Mouse (Mus musculus): ENCODE measurements around the gene Zfp526. TPM values are rescaled to one million over a fixed set of nuclear protein-coding genes. Genes with fewer than 3 reads are reported as not detected.

Zfp526 gene
- polyA plus RNA-seq, 1 experiment, result 29.4 TPM

DNA sequence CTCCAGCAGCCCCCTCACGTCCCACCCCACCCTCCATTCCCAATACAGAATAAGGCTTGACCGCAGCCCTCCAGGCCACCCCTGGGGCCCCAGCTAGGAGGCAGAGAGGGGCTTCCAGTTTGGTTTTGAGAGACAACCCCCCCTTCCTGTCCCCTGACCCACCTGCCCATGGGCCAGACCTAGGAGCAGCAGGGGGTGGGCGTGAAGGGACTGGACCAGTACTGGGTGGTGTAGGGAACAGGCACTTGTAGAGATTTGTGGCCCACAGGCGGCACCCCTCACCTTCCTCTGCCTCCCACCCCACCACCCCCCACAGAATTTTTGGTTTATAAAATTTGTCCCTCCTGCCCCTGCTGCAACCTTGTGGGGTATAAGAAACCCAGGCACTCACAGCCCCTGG lies 22.1 kb downstream of the Zfp526 start:
- Histone ChIP-seq H3K27me3 (ENCODE audit: control insufficient read depth, insufficient read depth, low read length) (no peaks in the 10 kb centered on the region), H3K27ac (ENCODE audit: control insufficient read depth, insufficient read depth, low read depth, low read length) (no peak overlapping the region), H3K4me1 (ENCODE audit: control insufficient read depth, insufficient read depth, low read length) (peaks cover 29% of the 10 kb centered on the region), H3K36me3 (ENCODE audit: control insufficient read depth, insufficient read depth, low read length) (no peaks in the 10 kb centered on the region), H3K4me3 (ENCODE audit: control insufficient read depth, low read depth, low read length) (no peak overlapping the region)
- TF ChIP-seq CTCF (IDR thresholded peaks at IDR 0.05; ENCODE audit: control insufficient read depth, insufficient read depth, insufficient replicate concordance, low read depth, low read length), result no peak
- no peak for TF ChIP-seq POLR2A (IDR thresholded peaks at IDR 0.05; ENCODE audit: control insufficient read depth, low read depth, low read length)

GRCm38 (mm10) chr7:25244562-25245369 lies 23.5 kb downstream of the Zfp526 start:
- H3K27ac ChIP-seq (ENCODE audit: control insufficient read depth, insufficient read depth, low read depth, low read length), result no peak overlapping the region
- H3K4me1 ChIP-seq (ENCODE audit: control insufficient read depth, insufficient read depth, low read length), result peaks cover 26% of the 10 kb centered on the region
- no peaks in the 10 kb centered on the region for H3K27me3 ChIP-seq (ENCODE audit: control insufficient read depth, insufficient read depth, low read length)
- TF ChIP-seq CTCF (IDR thresholded peaks at IDR 0.05; ENCODE audit: control insufficient read depth, insufficient read depth, insufficient replicate concordance, low read depth, low read length), result no peak
- no peak for TF ChIP-seq POLR2A (IDR thresholded peaks at IDR 0.05; ENCODE audit: control insufficient read depth, low read depth, low read length)
- H3K36me3 ChIP-seq (ENCODE audit: control insufficient read depth, insufficient read depth, low read length), result no peaks in the 10 kb centered on the region
- H3K4me3 ChIP-seq (ENCODE audit: control insufficient read depth, low read depth, low read length), result no peak overlapping the region; the same call in 1 of the 2 replicates

- no peak overlapping the region for H3K27ac ChIP-seq (ENCODE audit: control insufficient read depth, insufficient read depth, low read depth, low read length)
- H3K4me3 ChIP-seq (ENCODE audit: control insufficient read depth, low read depth, low read length), result peak overlapping the region; percentile 52
- H3K27me3 ChIP-seq (ENCODE audit: control insufficient read depth, insufficient read depth, low read length), result no peaks in the 10 kb centered on the region
- peaks cover 26% of the 10 kb centered on the region for H3K4me1 ChIP-seq (ENCODE audit: control insufficient read depth, insufficient read depth, low read length)
- H3K36me3 ChIP-seq (ENCODE audit: control insufficient read depth, insufficient read depth, low read length), result no peaks in the 10 kb centered on the region
- no peak for TF ChIP-seq CTCF (IDR thresholded peaks at IDR 0.05; ENCODE audit: control insufficient read depth, insufficient read depth, insufficient replicate concordance, low read depth, low read length)
- no peak for TF ChIP-seq POLR2A (IDR thresholded peaks at IDR 0.05; ENCODE audit: control insufficient read depth, low read depth, low read length)
Measured at GRCm38 (mm10) chr7:25246079-25246758, 25.0 kb downstream of the Zfp526 start.

- Histone ChIP-seq H3K4me3 (ENCODE audit: control insufficient read depth, low read depth, low read length) (peak overlapping the region; percentile 52), H3K36me3 (ENCODE audit: control insufficient read depth, insufficient read depth, low read length) (no peaks in the 10 kb centered on the region), H3K27me3 (ENCODE audit: control insufficient read depth, insufficient read depth, low read length) (no peaks in the 10 kb centered on the region), H3K27ac (ENCODE audit: control insufficient read depth, insufficient read depth, low read depth, low read length) (no peak overlapping the region), H3K4me1 (ENCODE audit: control insufficient read depth, insufficient read depth, low read length) (peaks cover 29% of the 10 kb centered on the region)
- TF ChIP-seq CTCF (IDR thresholded peaks at IDR 0.05; ENCODE audit: control insufficient read depth, insufficient read depth, insufficient replicate concordance, low read depth, low read length) (no peak), POLR2A (IDR thresholded peaks at IDR 0.05; ENCODE audit: control insufficient read depth, low read depth, low read length) (no peak)
Measured at GRCm38 (mm10) chr7:25246759-25247137, 25.5 kb downstream of the Zfp526 start.

GRCm38 (mm10) chr7:25247498-25247897 lies 26.3 kb downstream of the Zfp526 start:
- TF ChIP-seq POLR2A (IDR thresholded peaks at IDR 0.05; ENCODE audit: control insufficient read depth, low read depth, low read length) (no peak), CTCF (IDR thresholded peaks at IDR 0.05; ENCODE audit: control insufficient read depth, insufficient read depth, insufficient replicate concordance, low read depth, low read length) (no peak)
- Histone ChIP-seq H3K4me1 (ENCODE audit: control insufficient read depth, insufficient read depth, low read length) (peaks cover 29% of the 10 kb centered on the region), H3K27me3 (ENCODE audit: control insufficient read depth, insufficient read depth, low read length) (no peaks in the 10 kb centered on the region), H3K27ac (ENCODE audit: control insufficient read depth, insufficient read depth, low read depth, low read length) (0 out of 2 replicates have a peak overlapping the region, but pooled peaks have one; percentile 16), H3K4me3 (ENCODE audit: control insufficient read depth, low read depth, low read length) (peak overlapping the region; percentile 93), H3K36me3 (ENCODE audit: control insufficient read depth, insufficient read depth, low read length) (no peaks in the 10 kb centered on the region)

DNA sequence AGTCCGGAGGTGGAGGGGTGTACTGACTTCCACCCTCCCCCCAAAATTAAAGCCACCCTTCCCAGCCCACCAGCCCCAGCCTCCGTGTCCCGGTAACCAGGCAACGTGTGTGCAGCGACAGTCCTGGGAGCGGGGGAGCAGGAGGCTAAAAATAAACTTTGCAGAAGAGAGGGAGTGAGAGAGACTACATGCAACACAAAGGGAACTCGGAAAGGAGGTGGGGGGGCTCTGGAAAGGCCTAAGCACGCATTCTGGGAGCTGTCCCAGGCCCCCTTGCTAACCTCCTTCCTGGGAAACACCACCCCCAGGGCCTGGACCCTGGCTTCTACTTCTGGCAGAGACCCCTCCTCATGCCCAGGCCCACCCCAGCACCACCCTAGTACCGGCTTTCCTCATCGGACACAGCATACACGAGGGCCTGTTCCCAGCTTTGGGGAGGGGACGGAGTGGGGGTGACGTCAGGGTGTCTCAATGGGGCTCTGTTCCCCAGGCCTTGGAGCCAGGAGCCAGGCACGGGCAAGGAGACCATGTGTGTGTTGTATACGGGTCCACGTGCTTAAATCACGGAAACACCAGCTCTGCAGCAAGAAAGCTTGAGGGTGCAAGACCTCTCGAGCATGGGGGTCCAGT lies 26.9 kb downstream of the Zfp526 start:
- no peaks in the 10 kb centered on the region for H3K27me3 ChIP-seq (ENCODE audit: control insufficient read depth, insufficient read depth, low read length)
- no peaks in the 10 kb centered on the region for H3K36me3 ChIP-seq (ENCODE audit: control insufficient read depth, insufficient read depth, low read length)
- TF ChIP-seq POLR2A (IDR thresholded peaks at IDR 0.05; ENCODE audit: control insufficient read depth, low read depth, low read length) (no peak), CTCF (IDR thresholded peaks at IDR 0.05; ENCODE audit: control insufficient read depth, insufficient read depth, insufficient replicate concordance, low read depth, low read length) (no peak)
- H3K27ac ChIP-seq (ENCODE audit: control insufficient read depth, insufficient read depth, low read depth, low read length), result peak overlapping the region; percentile 54
- peak overlapping the region; percentile 93 for H3K4me3 ChIP-seq (ENCODE audit: control insufficient read depth, low read depth, low read length)
- H3K4me1 ChIP-seq (ENCODE audit: control insufficient read depth, insufficient read depth, low read length), result peaks cover 29% of the 10 kb centered on the region

DNA sequence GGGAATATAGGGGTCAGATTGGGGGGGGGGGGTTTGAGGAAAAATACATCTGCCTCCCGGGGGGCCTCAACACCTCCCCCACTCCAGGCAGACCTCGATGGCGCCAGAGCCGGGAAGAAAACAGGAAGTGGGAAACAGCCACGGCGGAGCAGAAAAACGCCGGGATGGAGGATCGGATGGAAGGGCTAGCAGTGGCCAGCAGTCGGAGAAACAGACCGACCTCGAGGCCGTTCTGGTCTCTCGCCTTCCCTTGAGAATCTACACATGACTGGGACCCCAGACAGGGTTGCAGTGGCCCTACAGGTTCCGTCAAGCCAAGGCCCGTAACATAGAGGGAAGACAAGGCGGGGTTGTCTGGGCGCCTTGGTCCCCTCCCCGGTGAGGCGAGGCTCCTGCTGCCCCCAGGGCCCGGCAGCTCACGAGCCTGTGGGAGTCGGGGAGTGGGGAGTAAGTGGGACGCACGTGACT lies 27.7 kb downstream of the Zfp526 start:
- Histone ChIP-seq H3K4me3 (ENCODE audit: control insufficient read depth, low read depth, low read length) (peak overlapping the region; percentile 93), H3K27ac (ENCODE audit: control insufficient read depth, insufficient read depth, low read depth, low read length) (peak overlapping the region; percentile 81), H3K36me3 (ENCODE audit: control insufficient read depth, insufficient read depth, low read length) (no peaks in the 10 kb centered on the region), H3K27me3 (ENCODE audit: control insufficient read depth, insufficient read depth, low read length) (no peaks in the 10 kb centered on the region), H3K4me1 (ENCODE audit: control insufficient read depth, insufficient read depth, low read length) (peaks cover 29% of the 10 kb centered on the region)
- TF ChIP-seq POLR2A (IDR thresholded peaks at IDR 0.05; ENCODE audit: control insufficient read depth, low read depth, low read length), result no peak
- TF ChIP-seq CTCF (IDR thresholded peaks at IDR 0.05; ENCODE audit: control insufficient read depth, insufficient read depth, insufficient replicate concordance, low read depth, low read length), result no peak

Measured in testis, adult 2 months (tissue).